Mouse (Mus musculus) monocyte, adult 5-6 weeks (primary cell): ENCODE measurements around the gene Vmn1r191. TPM values are rescaled to one million over a fixed set of nuclear protein-coding genes. Genes with fewer than 3 reads are reported as not detected.
"Not testable (repeated sequence)": the region's sequence is repeated elsewhere in the genome, so short reads cannot be mapped to it uniquely, and the experiment has no call there.

Experiments used
- ATAC-seq: fragments of 153-309, 156-312 bp; replicated peaks from 2 replicates; pipeline ENCODE4 v1.8.0; 2017; ENCODE audit warnings: mild to moderate bottlenecking; ENCODE audit not compliant: low TSS enrichment, insufficient number of reproducible peaks, severe bottlenecking, poor library complexity, low FRiP score
- total RNA-seq: library from RNA; stranded (forward); fragments of 200-1000, 200-491, 200-594 nt; gene quantifications from 3 replicates; pipeline ENCODE4 v1.2.3, GENCODE M21; 2017

Vmn1r191 gene
- not detected in 3 replicates for total RNA-seq

- no peak for ATAC-seq
Observed at GRCm38 (mm10) chr13:22183869-22184268, at the start of gene Vmn1r191. TSS of gene Vmn1r191 (minus strand) at chr13:22183969.

DNA sequence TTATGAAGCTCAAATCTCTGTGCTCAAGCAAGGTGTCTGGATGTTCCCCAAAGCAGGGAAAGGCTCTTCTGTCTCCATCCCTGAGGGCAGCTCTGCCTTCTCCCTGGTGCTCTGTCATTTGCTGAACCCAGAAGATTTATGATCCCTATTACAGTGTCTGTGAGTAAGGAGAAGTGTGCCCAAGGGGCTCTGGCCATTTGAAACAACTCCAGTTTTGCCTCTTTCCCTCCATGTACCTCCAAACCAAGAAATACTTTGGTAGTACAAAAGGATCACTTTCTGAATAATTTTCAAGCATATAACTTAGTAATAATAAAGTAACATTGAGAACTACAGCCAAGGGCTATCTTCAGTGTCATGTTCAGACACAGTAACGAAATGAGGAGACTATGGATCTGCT is 39.3 kb upstream of the Vmn1r191 start, which contains the start of gene Vmn1r193:
Gene Vmn1r193, minus strand, starts transcription at position 101 of the 400 bp plus-strand sequence.
- not testable (repeated sequence) for ATAC-seq

DNA sequence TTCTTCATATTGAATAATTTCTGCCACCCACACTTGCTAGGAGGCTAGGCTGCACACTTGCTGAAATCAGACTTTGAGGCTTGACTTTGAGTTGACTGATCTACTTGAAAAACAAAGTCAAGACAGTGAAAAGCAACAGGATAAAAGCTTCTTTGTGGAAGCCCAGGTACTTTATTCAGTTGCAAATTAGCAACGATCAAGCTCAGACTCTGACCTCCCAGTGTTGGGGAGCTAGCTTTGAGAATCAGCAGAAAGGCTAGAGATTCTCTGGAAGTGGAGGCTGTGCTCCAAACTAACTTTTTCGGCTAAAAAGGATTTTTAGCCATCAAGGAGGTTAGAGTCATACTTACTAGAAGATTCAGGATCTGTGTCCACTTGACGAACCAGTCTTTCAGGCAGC is 9.0 kb upstream of the Vmn1r191 start:
- ATAC-seq: not testable (repeated sequence)

GRCm38 (mm10) chr13:22191041-22191440 is 7.3 kb upstream of the Vmn1r191 start, which contains the start of gene Vmn1r192:
TSS of gene Vmn1r192 (minus strand) at chr13:22191141.
- no peak for ATAC-seq

- no peak for ATAC-seq
Observed at GRCm38 (mm10) chr13:22190385-22190784, 6.6 kb upstream of the Vmn1r191 start.

DNA sequence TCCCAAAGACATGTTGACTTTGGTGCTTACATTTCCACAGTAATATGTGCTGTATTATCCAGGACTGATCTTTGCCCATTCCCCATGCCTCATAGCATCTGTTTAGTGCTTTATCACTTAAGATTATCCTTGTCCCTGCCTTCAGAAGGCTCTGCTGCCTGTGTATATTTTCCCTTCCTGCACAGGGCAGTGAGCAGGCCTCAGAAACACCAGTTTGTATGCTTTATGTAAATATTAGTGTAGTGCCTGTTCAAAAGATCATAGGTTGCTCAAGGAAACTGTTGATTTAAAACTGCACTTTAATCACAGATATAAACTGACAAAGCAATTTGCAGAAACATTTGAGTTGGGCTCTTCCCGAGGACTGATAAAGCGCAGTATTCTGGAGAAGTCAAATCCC is 5.5 kb upstream of the Vmn1r191 start:
- ATAC-seq: no peak

DNA sequence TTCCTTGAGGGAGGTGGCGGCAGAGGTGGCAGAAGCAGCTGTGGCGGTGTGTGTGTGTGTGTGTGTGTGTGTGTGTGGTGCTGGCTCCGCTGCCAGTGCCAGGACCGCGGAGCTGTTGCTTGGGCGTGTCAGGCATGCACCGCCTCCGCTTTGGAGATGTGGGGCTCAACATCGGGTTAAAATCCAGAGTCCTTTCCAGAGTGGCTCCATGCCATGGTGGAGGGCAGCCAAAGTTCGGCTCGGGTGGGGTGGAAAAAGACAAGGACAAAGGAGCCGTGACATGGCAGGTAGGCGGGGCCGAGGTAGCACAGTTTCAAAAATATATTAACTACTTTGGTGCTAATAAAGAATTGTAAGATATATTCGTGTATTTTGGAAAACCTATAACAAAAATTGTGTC is 15.4 kb downstream of the Vmn1r191 start:
- ATAC-seq: no peak

GRCm38 (mm10) chr13:22136495-22137293 is 47.1 kb downstream of the Vmn1r191 start:
- not testable (repeated sequence) for ATAC-seq

Other genes starting within 250 kb of the Vmn1r191 start
- 2.1 to 2.6 TPM in 2 of 3 replicates, not detected in the other for gene Zfp184, start 238.9 kb downstream of the Vmn1r191 start, total RNA-seq
- gene Pom121l2, start 202.8 kb downstream of the Vmn1r191 start, total RNA-seq: 0.32 to 0.78 TPM in 2 of 3 replicates, not detected in the other
- gene Prss16, start 174.2 kb downstream of the Vmn1r191 start, total RNA-seq: 0.10 to 0.64 TPM in 2 of 3 replicates, not detected in the other
- 11.3 to 37.5 TPM in 2 of 3 replicates, not detected in the other for gene Hist1h2ah, start 148.4 kb downstream of the Vmn1r191 start, total RNA-seq
- 6.8 to 12.3 TPM (median 11.3 TPM) in 3 replicates for gene Hist1h2bk, start 148.1 kb downstream of the Vmn1r191 start, total RNA-seq
- gene Hist1h4i, start 142.6 kb downstream of the Vmn1r191 start, total RNA-seq: 13.3 to 29.5 TPM (median 23.6 TPM) in 3 replicates
- gene Hist1h2ag, start 141.0 kb downstream of the Vmn1r191 start, total RNA-seq: 17.4 to 59.7 TPM in 2 of 3 replicates, not detected in the other
- 7.1 to 19.9 TPM in 2 of 3 replicates, not detected in the other for gene Hist1h2bj, start 140.8 kb downstream of the Vmn1r191 start, total RNA-seq
- gene Vmn1r188, start 99.5 kb downstream of the Vmn1r191 start, total RNA-seq: not detected in 3 replicates
- gene Vmn1r189, start 78.1 kb downstream of the Vmn1r191 start, total RNA-seq: not detected in 3 replicates
- gene Vmn1r192, start 7.2 kb upstream of the Vmn1r191 start, total RNA-seq: not detected in 3 replicates
- not detected in 3 replicates for gene Vmn1r193, start 39.2 kb upstream of the Vmn1r191 start, total RNA-seq
- not detected in 3 replicates for gene Vmn1r194, start 60.2 kb upstream of the Vmn1r191 start, total RNA-seq
- gene Vmn1r195, start 86.6 kb upstream of the Vmn1r191 start, total RNA-seq: not detected in 3 replicates
- gene Vmn1r196, start 106.0 kb upstream of the Vmn1r191 start, total RNA-seq: not detected in 3 replicates
- not detected in 3 replicates for gene Vmn1r197, start 140.6 kb upstream of the Vmn1r191 start, total RNA-seq
- not detected in 3 replicates for gene Vmn1r198, start 166.4 kb upstream of the Vmn1r191 start, total RNA-seq
- gene Vmn1r199, start 195.8 kb upstream of the Vmn1r191 start, total RNA-seq: not detected in 3 replicates
- not detected in 3 replicates for gene Vmn1r200, start 206.4 kb upstream of the Vmn1r191 start, total RNA-seq